33 mouse cellular contexts compared by ENCODE assay signal in the genomic region with DNA sequence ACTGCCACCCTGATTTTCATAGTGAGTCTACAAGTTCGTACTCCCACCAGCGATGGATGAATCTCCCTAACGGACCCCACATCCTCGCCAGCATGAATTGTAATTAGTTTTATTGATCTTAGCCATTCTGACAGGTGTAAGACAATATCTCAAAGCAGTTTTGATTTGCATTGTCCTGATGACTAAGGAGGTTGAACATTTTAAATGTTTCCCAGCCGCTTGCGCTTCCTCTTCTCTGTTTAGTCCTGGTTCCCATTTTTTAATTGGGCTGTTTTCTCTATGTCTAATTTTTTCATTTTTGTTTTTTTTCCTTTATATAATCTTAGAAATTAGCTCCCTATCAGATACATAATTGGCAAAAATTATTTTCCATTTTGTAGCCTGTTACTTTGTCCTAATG.
"Had no signal": no experiment of that assay in that cellular context is flagged by ENCODE, and none has a peak within 500 bp of the region (broad histone marks: within the 10 kb centered on the region; RNA-seq: fewer than 3 reads in every experiment).

No protein-coding gene starts in this region.

- H3K27ac ChIP-seq: left cerebral cortex, adult 2 months; limb, embryonic 10.5 days; limb, embryonic 12.5 days; limb, embryonic 13.5 days; limb, embryonic 15.5 days; liver, embryonic 12.5 days; liver, embryonic 13.5 days; liver, embryonic 14.5 days; liver, embryonic 15.5 days; lung, embryonic 15.5 days; macrophage; midbrain, embryonic 10.5 days; midbrain, embryonic 12.5 days; midbrain, embryonic 13.5 days; midbrain, embryonic 15.5 days; neural tube, embryonic 12.5 days; neural tube, embryonic 13.5 days had no signal

- ATAC-seq: liver, embryonic 12.5 days; liver, postnatal 0 days; lung, postnatal 0 days; midbrain, embryonic 13.5 days; midbrain, embryonic 15.5 days; midbrain, embryonic 16.5 days had no signal

- H3K27me3 ChIP-seq: limb, embryonic 12.5 days; limb, embryonic 13.5 days; limb, embryonic 15.5 days; liver, embryonic 12.5 days; liver, embryonic 13.5 days; liver, embryonic 15.5 days; lung, embryonic 15.5 days; megakaryocyte, embryonic 14.5 days; midbrain, embryonic 12.5 days; midbrain, embryonic 13.5 days; midbrain, embryonic 15.5 days; neural tube, embryonic 12.5 days; neural tube, embryonic 13.5 days had no signal

- DNase-seq: left cerebral cortex, postnatal 4 days; liver; liver, embryonic 13.5 days; liver, postnatal 0 days; lung, adult 18-20 months; lung, adult 2 months; lung, embryonic 14.5 days; lung, postnatal 10 days; lung, postnatal 14 days; lung, postnatal 36 days; lung, postnatal 4 days; midbrain, embryonic 14.5 days had no signal

- H3K4me2 ChIP-seq: limb, embryonic 12.5 days; limb, embryonic 13.5 days; limb, embryonic 15.5 days; liver, embryonic 11.5 days; liver, embryonic 12.5 days; liver, embryonic 13.5 days; liver, embryonic 15.5 days; lung, embryonic 14.5 days; lung, embryonic 15.5 days; midbrain, embryonic 12.5 days; midbrain, embryonic 13.5 days; midbrain, embryonic 15.5 days; neural tube, embryonic 12.5 days; neural tube, embryonic 13.5 days had no signal

- H3K9me3 ChIP-seq: limb, embryonic 10.5 days; limb, embryonic 12.5 days; limb, embryonic 13.5 days; limb, embryonic 15.5 days; liver, embryonic 12.5 days; liver, embryonic 13.5 days; liver, embryonic 15.5 days; lung, embryonic 15.5 days; megakaryocyte, embryonic 14.5 days; midbrain, embryonic 10.5 days; midbrain, embryonic 12.5 days; midbrain, embryonic 13.5 days; midbrain, embryonic 15.5 days; neural tube, embryonic 12.5 days; neural tube, embryonic 13.5 days had no signal

- H3K9ac ChIP-seq: limb, embryonic 12.5 days; limb, embryonic 13.5 days; limb, embryonic 15.5 days; liver, embryonic 12.5 days; liver, embryonic 13.5 days; liver, embryonic 14.5 days; liver, embryonic 15.5 days; liver, postnatal 0 days; lung, embryonic 14.5 days; lung, embryonic 15.5 days; midbrain, embryonic 12.5 days; midbrain, embryonic 13.5 days; midbrain, embryonic 15.5 days; neural tube, embryonic 12.5 days; neural tube, embryonic 13.5 days had no signal

- H3K36me3 ChIP-seq: limb, embryonic 10.5 days; limb, embryonic 12.5 days; limb, embryonic 13.5 days; limb, embryonic 15.5 days; liver, embryonic 12.5 days; liver, embryonic 13.5 days; liver, embryonic 15.5 days; lung, embryonic 15.5 days; midbrain, embryonic 10.5 days; midbrain, embryonic 12.5 days; midbrain, embryonic 13.5 days; midbrain, embryonic 15.5 days; neural tube, embryonic 12.5 days; neural tube, embryonic 13.5 days had no signal

- H3K4me3 ChIP-seq: left cerebral cortex, adult 2 months; limb, embryonic 10.5 days; limb, embryonic 12.5 days; limb, embryonic 13.5 days; limb, embryonic 15.5 days; liver, embryonic 12.5 days; liver, embryonic 13.5 days; liver, embryonic 15.5 days; lung, embryonic 15.5 days; megakaryocyte, embryonic 14.5 days; midbrain, embryonic 10.5 days; midbrain, embryonic 12.5 days; midbrain, embryonic 13.5 days; midbrain, embryonic 15.5 days; myocyte; neural tube, embryonic 12.5 days; neural tube, embryonic 13.5 days had no signal

- H3K4me1 ChIP-seq: limb, embryonic 15.5 days; liver, embryonic 12.5 days; liver, embryonic 13.5 days; liver, embryonic 15.5 days; lung, embryonic 15.5 days; megakaryocyte, embryonic 14.5 days; midbrain, embryonic 12.5 days; midbrain, embryonic 13.5 days; midbrain, embryonic 15.5 days; neural tube, embryonic 12.5 days; neural tube, embryonic 13.5 days had no signal
